Mouse (Mus musculus) bone marrow, adult 2 months (tissue): ENCODE measurements around the gene Slamf1.

ENCODE experiments used
- CTCF ChIP-seq: fragments of 200-500 bp; IDR thresholded peaks from 2 replicates; pipeline ENCODE4 v1.5.1; 2011; ENCODE audit warnings: low read length, control low read depth; ENCODE audit not compliant: control insufficient read depth, insufficient read depth
- POLR2A ChIP-seq: fragments of 200-500 bp; IDR thresholded peaks from 2 replicates; pipeline ENCODE4 v1.6.1; 2011; ENCODE audit warnings: low read depth, mild to moderate bottlenecking, control low read depth, low read length, borderline replicate concordance; ENCODE audit not compliant: control insufficient read depth

- TF ChIP-seq CTCF (no peak), POLR2A (no peak)
Observed at GRCm38 (mm10) chr1:171789407-171789806, 22.5 kb downstream of the Slamf1 start.
